Mouse (Mus musculus) thymus, adult 18-20 months (tissue): Measurements from ENCODE around the gene Cercam.
"Not testable (repeated sequence)": the region's sequence is repeated elsewhere in the genome, so short reads cannot be mapped to it uniquely, and the experiment has no call there.

ENCODE experiments used
- DNase-seq, 2 experiments: peaks; one replicate each; pipeline ENCODE4 v3.0.0; 2022; ENCODE audit warnings: mixed read lengths in 2 of 2

Cercam gene

GRCm38 (mm10) chr2:29898081-29898480, 29.1 kb downstream of the Cercam start:
- no peak for DNase-seq

- no peak for DNase-seq
Measured at GRCm38 (mm10) chr2:29902194-29902593, 33.2 kb downstream of the Cercam start.

- not testable (repeated sequence) for DNase-seq
Measured at GRCm38 (mm10) chr2:29908171-29908570, 39.2 kb downstream of the Cercam start.

GRCm38 (mm10) chr2:29910042-29910441, 41.1 kb downstream of the Cercam start:
- no peak for DNase-seq

- no peak for DNase-seq
Measured at GRCm38 (mm10) chr2:29917621-29918020, 48.7 kb downstream of the Cercam start.

- DNase-seq = peak in 1 of 2 experiments; percentile 11
Measured at GRCm38 (mm10) chr2:29922011-29922410, 53.0 kb downstream of the Cercam start.

GRCm38 (mm10) chr2:29926542-29926941, 57.6 kb downstream of the Cercam start:
- no peak for DNase-seq

GRCm38 (mm10) chr2:29930506-29930905, 61.5 kb downstream of the Cercam start:
- no peak for DNase-seq

- DNase-seq = no peak
Measured at GRCm38 (mm10) chr2:29931194-29931593, 62.2 kb downstream of the Cercam start.
